Mouse (Mus musculus) cerebellum, adult 11-12 months (tissue): ENCODE measurements at regions not wholly inside any gene's neighbourhood (a gene's known extent, or its start where the extent isn't known, plus 50 kb on each side); places are given as distances from the start of the nearest gene placed in this dataset.
A peak's percentile ranks its signal among the peaks of the same experiment; 100 is the strongest.

Experiments used
- DNase-seq: peaks from one replicate; pipeline ENCODE4 v3.0.0; 2022

- DNase-seq: peak; percentile 70
Measured at GRCm38 (mm10) chr10:66807261-66807968, 288.5 kb upstream of the Jmjd1c start.

GRCm38 (mm10) chr10:66812515-66813260 is 283.2 kb upstream of the Jmjd1c start:
- DNase-seq: no peak

GRCm38 (mm10) chr10:66813850-66814564 is 281.9 kb upstream of the Jmjd1c start:
- no peak for DNase-seq

- peak; percentile 55 for DNase-seq
Measured at GRCm38 (mm10) chr10:66814565-66815201, 281.2 kb upstream of the Jmjd1c start.

- no peak for DNase-seq
Measured at GRCm38 (mm10) chr10:66815951-66816350, 280.0 kb upstream of the Jmjd1c start.

GRCm38 (mm10) chr10:66816776-66817175 is 279.1 kb upstream of the Jmjd1c start:
- DNase-seq: no peak

- no peak for DNase-seq
Measured at GRCm38 (mm10) chr10:66817876-66818275, 278.0 kb upstream of the Jmjd1c start.

GRCm38 (mm10) chr10:66819517-66819916 is 276.4 kb upstream of the Jmjd1c start:
- no peak for DNase-seq

- no peak for DNase-seq
Measured at GRCm38 (mm10) chr10:66825737-66826136, 270.2 kb upstream of the Jmjd1c start.

- no peak for DNase-seq
Measured at GRCm38 (mm10) chr10:66826327-66826726, 269.6 kb upstream of the Jmjd1c start.

GRCm38 (mm10) chr10:66834974-66835373 is 261.0 kb upstream of the Jmjd1c start:
- no peak for DNase-seq

GRCm38 (mm10) chr10:66839058-66839457 is 256.9 kb upstream of the Jmjd1c start:
- DNase-seq: no peak

- no peak for DNase-seq
Measured at GRCm38 (mm10) chr10:66843258-66843657, 252.7 kb upstream of the Jmjd1c start.

- DNase-seq: no peak
Measured at GRCm38 (mm10) chr10:66848778-66849177, 247.1 kb upstream of the Jmjd1c start.

GRCm38 (mm10) chr10:66849681-66850080 is 246.2 kb upstream of the Jmjd1c start:
- no peak for DNase-seq

- no peak for DNase-seq
Measured at GRCm38 (mm10) chr10:66850972-66851478, 244.9 kb upstream of the Jmjd1c start.

- DNase-seq: no peak
Measured at GRCm38 (mm10) chr10:66851841-66852240, 244.1 kb upstream of the Jmjd1c start.

GRCm38 (mm10) chr10:66852708-66853107 is 243.2 kb upstream of the Jmjd1c start:
- peak; percentile 6 for DNase-seq

- DNase-seq: peak; percentile 56
Measured at GRCm38 (mm10) chr10:66853258-66853657, 242.7 kb upstream of the Jmjd1c start.

- no peak for DNase-seq
Measured at GRCm38 (mm10) chr10:66854895-66855294, 241.0 kb upstream of the Jmjd1c start.

- DNase-seq: no peak
Measured at GRCm38 (mm10) chr10:66857330-66857729, 238.6 kb upstream of the Jmjd1c start.

- DNase-seq: no peak
Measured at GRCm38 (mm10) chr10:66861421-66861820, 234.5 kb upstream of the Jmjd1c start.
